Mouse (Mus musculus): Measurements from ENCODE around the gene Paics.
"Not testable (repeated sequence)": the region's sequence is repeated elsewhere in the genome, so short reads cannot be mapped to it uniquely, and the experiment has no call there.

The Paics gene

DNA sequence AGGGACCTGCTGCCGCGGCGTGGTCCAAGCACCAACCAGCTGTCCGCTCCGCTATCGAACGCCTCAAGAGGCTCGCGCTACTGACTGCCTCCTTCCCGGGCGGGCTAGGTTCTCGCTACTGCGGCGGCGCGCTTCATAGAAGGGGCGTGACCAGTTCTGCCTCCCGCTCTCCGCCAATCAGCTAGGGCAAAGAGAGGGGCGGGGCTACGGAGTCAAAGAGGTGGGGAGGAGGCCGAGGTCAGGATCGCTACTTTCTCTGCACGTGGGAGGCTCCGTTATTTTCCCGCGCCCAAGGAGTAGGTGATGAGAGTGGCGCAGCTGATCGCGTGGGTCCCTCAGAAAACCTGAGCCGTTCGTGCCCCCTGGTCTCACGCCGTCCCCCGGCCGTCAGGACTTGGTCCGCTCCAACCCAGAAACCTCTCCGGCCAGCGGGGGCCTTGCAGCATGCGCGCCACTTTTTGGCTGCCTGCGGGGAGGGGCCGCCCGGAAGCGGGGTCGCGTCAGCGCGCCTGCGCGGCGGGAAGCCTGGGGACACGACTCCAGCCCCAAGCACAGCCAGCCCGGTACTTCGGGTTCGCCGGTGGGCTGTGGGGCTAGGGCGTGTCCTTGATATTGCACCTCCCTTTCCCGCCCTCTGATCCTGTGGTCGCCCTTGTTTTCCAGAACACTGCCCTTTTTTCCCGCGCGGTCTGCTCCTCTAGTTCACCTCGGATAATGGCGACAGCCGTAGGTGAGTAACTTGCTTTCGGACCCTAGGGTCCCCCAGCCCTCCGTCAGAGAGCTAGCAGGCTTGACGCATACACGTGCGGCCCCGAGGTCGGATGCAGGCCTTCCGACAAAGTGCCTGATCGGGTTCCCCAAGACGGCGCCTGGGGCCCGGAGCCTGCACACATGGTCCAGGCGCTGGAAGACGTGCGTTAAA is at the start of gene Paics, which contains the start of gene Ppat:
Paics (plus strand) TSS at position 202 of the 922 bp plus-strand sequence.
Ppat (minus strand) TSS at position 473 of the 922 bp plus-strand sequence.
- DNase-seq (ENCODE audit: low read depth, low spot score) = peak; percentile 97

DNA sequence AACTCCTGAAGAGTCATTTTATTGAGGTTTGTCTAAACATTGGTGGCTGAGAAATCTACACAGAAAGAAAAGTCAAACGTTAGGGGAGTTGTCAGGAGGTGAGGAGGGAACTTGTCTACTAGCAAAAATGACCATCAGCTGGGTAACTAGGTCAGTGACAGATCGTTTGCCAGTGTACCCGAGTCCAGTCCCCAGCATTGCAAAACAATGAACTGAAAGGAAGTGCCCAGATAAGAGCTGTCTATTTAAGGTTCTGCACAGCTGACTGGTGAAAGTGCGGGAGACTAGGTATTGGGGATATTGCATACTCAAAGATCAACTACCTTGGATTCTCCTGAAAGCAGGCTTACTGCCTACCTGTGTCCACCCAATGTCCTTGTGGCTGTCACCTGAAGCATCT is 49.0 kb upstream of the Paics start:
- no peak for DNase-seq (ENCODE audit: low read depth, low spot score)

DNA sequence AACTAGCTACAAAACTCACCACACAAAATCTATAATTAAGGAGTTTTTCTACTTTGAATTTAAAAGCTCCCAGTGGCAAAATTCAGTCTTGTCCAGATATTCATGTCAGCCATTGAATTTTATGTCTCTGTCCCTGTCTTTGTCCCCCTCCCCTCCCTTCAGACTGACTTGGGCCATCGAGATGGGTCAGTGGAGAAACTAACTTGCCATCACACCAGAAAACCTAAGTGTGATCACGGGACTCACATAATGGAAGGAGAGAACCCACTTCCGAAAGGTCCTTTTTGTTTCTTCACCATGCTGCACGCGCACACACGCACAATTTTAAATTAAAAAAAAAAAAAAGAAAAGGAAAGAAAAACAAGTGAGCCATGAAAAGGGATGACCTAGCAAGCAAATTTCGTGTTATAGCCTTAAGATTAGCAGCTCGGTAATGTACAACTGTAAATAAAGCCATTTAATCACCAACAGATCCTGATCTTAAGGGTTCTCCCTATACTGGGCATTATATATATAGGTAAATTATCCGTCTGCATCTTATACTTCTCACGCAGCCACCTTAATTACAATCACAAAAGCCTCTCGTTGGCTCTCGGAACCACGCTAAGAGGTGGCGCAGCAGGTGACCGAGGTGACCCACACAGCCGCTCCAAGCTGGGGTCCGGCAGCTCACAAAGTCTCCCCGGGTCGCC is 46.2 kb upstream of the Paics start:
- DNase-seq (ENCODE audit: low read depth, low spot score) = no peak

DNA sequence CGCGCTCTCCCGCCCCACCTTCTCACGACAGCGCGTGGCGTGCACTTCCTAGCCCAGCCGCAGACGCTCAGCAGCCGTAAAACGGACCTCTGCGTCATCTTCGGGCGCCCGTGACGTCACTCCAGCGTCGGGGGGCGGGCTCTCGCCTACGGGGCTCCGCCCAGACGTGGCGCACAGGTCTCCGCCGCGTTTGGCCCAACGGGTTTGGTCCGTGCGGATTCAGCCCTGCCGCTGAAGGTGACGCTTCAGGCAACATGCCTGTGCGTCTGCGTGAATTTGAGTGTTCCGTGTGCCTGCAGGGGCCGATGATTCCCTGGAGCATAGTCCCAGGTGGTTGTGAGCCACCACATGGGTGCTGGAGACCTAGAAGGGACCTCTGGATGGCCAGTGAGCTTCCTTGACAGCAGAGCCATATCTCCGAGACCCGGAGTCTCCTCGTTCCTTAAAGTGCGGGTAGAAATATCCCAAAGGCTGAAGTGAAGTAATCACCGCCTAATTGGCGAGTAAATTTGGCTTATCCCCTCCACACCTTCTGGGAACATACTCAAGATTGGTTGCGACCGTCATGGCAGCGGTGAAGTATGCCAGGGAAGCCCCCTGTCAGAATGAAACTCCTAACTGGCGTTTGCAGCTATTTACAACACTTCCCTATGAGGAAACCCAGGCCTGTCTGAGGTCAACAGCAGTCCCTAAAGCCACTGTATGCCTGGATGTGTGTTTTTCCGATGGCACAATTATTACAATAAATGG is 45.5 kb upstream of the Paics start, which contains the start of gene Aasdh:
Aasdh (minus strand) TSS at position 110 of the 750 bp plus-strand sequence.
- peak; percentile 97 for DNase-seq (ENCODE audit: low read depth, low spot score)

DNA sequence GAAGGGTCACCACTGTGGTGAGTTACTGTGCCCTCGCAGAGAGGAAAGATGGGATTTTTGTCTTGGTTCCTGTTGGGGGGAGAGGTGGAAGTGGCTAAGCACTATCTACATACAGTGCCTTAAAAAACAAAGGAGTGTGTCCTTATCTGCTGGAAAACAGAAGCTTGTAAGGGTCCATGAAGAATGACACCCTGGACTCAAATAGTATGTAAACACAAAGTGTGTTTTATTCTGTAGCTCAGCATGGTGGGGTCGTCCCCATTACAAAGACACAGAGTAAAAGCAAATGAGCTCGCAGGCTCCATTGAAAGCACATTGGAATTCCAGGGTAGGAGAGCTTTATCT is 45.0 kb upstream of the Paics start:
- no peak for DNase-seq (ENCODE audit: low read depth, low spot score)

DNA sequence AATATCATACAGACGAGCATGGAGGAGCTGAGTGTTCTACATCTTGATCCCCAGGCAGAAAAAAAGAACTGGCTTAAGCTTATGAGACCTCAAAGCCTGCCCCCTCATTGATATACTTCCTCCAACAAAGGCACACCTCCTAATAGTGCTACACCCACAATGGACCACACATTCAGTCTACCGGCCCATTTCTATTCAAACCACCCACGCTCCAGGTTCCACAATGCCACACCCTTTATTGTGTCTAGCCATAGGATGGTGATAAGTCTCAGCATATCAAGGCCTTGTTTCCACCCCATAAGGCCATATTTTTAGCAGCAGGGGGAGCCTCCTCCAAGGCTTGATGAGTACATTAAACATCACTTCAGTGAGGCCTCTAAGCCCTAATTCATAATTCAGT is 40.3 kb upstream of the Paics start:
- no peak for DNase-seq (ENCODE audit: low read depth, low spot score)

DNA sequence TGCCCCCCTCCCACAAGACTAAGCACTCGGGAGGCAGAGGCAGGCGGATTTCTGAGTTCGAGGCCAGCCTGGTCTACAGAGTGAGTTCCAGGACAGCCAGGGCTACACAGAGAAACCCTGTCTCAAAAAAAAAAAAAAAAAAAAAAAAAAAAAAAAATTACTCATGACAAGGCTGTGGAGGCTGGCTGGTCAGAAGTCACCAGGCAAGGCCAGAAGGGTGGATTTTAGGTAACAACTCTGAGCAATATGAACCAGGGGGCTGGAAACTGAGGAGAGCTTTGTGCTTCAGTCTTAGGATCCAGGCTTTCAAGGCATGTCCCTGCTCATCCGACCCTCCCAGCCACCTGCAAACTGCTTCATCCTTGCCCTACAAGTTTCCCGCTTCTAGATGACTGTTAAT is 38.6 kb upstream of the Paics start:
- not testable (repeated sequence) for DNase-seq (ENCODE audit: low read depth, low spot score)

DNA sequence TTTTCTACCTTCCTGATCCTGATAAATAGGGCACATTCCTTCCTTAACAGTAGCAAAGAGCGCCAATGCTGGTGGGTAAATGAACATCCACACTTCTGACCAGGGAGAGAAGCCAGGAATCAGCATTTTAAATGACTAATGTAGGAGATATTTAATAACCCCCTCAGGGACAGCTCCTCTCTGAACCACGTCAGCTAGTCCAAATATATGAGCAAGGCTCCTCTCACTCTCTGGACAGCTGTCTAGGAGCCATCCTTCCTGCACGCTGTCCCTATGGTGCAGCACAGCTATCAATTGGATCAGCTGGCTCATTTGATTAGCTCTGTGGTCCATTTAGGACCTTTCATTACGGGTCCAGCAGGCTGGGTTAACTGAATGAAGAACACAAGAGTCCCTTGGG is 28.3 kb upstream of the Paics start:
- peak; percentile 65 for DNase-seq (ENCODE audit: low read depth, low spot score)

DNA sequence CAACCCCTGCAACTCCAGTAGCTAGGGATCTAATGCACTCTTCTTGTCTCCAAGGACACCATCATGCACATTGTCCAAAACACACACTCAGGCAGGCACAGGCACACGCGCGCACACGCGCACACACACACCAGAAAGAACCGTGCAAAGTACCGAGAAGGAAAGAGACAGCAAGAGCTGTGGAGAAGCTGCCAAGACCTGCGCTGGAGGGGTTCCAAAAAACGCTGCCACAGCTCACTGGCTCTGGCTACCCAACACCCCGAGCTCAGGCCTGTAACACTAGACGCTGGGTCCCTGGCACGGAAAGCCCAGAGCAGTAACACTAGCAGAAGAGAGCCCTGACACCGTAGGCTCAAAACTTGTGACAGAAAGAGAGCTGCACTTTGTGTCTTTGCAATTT is 27.7 kb upstream of the Paics start:
- peak; percentile 95 for DNase-seq (ENCODE audit: low read depth, low spot score)

DNA sequence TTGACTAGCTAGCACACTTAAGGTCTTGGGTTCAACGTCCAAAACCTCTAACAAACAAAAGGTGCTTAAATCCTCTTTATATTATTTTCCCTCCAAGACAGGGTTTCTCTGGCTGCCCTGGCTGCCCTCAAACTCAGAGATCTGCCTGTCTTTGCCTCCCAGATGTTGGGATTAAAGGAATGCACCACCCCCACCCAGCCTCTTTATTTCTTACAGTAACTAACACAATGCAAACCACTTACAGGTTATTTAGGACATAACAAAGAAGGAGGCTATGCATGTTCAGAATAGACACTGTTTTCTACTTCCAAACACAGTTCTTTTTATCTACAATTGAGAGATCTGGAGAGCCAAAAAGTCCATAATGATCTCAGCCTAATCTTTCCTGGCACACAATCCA is 26.8 kb upstream of the Paics start:
- no peak for DNase-seq (ENCODE audit: low read depth, low spot score)

DNA sequence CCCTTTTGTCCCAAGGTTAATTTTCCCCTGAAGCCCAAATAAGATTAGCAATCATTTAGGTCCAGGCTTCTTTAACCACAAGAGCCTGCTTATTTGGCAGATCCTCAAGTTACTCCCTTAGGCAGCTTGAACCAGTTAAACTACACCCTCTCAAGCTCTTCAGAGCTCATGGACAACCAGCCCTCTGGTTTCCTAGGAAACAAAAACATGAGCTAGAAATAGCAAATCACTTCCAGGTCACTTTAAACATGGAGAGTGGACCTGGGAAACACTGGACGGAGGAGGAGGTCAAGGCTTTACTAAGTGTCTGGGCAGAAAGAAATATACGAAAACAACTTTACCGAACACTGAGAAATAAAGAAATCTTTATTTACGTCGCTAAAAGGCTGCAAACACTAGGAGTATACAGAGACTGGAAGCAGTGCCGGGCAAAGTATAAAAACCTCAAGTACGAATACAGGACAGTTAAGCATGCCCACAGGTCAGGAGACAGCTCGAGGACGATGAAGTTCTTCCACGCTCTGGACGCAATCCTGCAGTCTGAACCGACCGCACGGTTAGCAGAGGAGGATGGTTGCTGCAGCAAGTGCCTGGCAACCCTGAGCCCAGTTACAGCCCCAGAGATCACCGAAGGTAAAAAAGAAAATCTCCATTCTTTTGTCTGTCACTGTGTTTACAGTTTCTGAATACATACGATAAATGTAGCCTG is 22.8 kb upstream of the Paics start:
- peak; percentile 86 for DNase-seq (ENCODE audit: low read depth, low spot score)

DNA sequence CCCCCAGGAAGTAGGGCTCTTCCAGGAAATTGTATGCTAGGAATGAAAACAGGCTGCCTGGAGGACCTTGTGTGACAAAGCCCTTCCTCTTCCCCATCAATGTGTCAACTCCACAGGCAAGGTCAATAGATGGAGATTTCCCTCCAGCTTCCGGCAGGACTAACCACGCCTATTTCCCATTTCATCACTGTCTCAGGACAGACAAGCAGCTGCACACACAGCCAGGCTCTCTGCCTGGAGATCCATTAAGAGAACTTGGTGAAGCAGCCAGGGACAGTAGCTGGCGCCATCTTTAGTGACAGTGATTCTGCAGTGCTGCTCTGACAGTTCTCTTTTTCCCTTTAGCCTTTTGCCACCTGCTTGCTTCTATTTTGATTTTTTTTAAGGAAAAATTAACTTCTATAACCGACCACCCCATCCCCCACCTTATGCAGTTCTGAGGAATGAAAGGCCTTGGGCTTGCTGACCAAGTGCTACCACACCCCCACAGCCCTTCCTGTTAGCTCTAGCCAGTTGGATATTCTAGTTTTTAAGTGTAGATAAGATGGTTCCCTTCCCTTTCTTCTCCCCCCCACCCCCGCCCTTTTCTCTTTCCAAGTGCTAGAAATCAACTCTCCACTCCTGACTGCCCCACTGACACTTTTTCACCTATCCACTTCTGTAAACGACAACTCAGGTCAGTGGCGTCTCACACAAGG is 21.8 kb upstream of the Paics start:
- DNase-seq (ENCODE audit: low read depth, low spot score) = peak; percentile 65

DNA sequence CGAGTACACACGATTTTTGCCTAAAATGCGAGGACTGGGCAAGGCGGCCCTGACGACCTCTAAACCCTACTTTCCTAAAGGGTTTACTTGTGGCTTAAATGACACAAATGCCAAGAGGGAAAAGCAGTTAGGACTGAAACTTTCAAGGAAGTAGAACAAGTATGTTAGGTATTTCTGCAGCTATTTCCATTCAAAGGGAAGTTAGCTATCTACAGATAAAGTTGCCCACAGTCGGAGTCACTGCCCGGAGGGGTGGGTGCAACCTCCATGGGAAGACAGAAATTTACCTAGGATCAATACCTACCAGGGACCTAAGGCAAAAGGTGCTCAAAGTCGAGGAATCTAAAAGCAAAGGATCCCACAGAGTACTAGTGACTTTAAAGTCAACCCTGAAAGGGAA is 11.4 kb upstream of the Paics start:
- no peak for DNase-seq (ENCODE audit: low read depth, low spot score)

DNA sequence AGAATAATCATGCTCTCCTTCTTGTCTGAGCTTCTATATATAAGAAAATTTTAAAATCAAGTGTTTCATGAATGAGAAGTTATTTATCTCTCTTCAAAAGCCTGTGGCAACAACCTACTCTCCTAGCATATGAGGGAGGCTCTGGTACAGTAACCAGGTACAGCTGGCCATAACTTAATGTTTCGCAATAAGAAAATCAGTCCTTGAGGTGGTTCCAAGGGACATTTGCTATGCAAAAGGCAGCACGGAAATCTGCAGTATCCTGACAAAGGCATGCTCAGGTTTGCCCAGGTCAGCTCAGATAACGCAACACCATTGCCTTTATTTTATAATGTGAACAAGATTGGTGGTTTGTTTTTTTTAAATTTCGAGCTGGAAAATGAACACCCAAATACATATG is 9.1 kb upstream of the Paics start:
- DNase-seq (ENCODE audit: low read depth, low spot score) = no peak

DNA sequence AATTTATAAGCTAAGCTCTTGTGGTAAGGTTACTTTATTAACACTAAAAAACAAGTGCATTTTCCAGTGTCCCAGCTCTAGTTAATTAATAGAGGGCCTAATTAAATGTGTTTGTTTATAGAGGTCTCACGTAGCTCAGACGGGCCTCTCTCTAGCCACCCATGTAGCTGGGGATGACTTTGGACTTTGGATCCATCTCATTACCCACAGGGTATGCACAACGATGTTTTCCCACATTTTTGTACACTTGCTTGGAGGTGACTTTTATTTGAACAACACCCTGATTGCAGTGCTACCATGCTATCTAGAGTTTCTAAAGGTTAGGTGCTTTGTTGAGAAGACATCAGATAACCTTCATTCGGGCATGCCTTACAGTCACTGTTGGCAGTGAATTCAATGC is 8.6 kb upstream of the Paics start:
- DNase-seq (ENCODE audit: low read depth, low spot score) = no peak

DNA sequence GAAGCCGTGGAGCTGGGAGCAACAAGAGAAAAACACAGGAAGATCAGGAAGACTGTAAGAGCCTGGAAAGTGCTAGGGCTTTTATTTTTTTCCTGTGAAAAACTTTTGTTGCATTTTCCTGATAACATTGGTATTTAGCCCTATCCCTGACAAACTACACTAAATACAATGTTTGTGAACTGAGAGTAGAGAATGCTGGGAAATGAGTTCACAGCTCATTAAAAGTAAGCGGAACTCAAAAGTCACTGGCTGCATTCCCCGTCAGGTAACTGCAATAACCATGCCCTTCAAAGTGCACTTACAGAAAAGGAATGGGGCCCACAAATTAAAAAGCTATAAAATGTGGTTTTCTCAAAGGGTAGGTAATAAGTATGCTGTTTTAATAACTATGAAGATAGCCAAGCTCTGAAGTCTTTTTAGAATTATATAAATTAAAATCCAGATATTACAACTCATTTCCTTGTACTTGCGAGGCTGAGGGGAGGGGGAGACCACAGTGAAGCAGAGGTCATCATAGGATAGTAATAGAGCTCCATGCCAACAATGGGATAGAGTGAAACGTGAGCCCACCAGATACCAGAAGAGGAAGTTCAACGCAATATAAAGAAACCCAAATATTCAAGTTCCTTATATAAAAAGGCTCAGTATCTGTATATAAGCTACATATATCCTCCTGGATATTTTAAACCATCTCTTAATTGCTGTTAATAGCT is 6.0 kb upstream of the Paics start:
- no peak for DNase-seq (ENCODE audit: low read depth, low spot score)

DNA sequence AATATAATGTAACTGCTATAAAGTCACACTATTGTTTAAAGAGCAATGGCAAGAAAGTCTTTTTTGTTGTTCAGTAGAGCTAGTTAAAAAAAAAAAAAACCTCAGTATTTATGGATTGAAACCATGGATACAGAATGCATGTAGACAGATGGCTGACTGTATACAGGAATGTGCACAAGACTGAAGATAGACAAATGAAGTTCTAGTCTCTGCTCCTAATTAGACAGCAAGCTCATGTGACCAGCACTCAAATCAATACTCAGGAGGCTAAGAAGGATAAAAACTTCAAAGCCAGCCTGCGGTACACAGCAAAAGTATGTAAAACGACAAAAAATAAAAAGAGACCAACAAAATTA is 5.5 kb upstream of the Paics start:
- no peak for DNase-seq (ENCODE audit: low read depth, low spot score)

DNA sequence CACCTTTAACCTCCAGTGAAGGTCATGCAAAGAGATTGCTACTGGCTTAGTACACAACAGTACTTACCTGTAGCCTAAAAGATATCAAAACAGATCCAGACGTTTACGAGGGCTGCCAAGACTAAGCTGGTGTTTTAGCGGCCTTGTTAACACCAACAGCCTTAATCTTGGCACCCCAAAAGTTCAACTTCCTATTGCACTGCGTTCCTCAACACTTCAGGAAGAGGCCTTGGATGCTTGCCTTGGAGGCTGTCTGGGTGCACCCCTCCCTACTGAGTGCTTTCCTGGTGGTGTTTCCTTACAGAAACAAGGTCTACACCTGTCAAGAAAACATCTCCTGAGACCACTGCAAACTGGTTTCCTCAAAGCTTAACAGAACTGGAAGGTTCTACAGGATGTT is 4.0 kb upstream of the Paics start:
- no peak for DNase-seq (ENCODE audit: low read depth, low spot score)

DNA sequence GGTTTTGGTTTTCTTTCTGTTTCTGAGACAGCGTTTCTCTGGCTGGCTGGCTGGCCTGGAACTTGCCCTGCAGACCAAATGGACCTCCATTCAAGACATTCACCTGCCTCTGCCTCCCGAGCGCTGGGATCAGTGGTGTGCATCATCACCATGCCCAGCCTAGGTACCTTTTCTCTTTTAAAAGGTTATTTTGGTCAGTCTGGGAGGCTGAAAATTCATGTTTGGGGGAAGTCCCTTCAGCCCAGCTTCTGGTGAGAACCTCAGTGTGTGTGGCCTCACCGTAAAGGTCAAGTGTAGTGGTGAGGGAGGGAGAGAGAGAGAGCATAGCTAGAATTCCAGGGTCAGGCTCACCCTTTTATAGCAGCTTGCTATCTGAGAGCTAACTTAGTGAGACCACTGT is 3.3 kb upstream of the Paics start:
- no peak for DNase-seq (ENCODE audit: low read depth, low spot score)

DNA sequence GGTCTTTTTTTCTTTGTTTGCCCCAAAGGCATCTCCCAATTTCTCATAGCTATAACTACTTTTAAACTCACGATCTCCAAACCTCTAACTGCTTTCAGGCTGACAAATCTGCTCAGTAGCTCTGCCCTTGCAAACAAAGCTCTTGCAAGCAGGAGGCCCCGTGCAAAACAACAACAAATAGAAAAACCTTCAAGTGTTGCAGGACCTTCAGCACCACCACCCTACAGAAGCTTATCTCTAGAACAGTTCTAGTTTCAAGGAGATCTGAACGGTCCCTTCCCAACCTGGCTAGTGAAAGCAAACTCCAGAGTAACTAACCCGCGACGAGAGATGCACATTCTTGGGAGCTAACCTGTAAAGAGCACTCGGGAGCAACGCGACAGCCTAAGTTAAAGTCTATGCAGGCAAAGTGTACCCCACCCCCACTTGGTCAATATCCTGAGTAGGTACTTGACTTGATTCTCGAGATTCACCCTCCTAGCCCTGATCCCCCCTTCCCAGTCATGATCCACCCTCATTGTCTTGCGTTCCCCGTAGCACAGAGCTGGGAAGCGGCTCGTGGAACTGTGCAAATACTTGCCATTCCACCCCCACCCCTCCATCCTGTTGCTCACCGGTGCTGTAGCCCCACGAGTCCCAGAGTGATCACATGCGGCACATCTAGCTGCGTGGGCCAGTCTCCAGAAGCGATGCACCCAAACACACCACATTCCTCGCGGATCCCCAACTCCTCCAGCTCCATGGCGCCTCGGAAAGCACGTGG is 583 bp upstream of the Paics start:
- no peak for DNase-seq (ENCODE audit: low read depth, low spot score)
